Mouse (Mus musculus) G1E (cell line): ENCODE data around the gene Gtf3c5. TPM values are rescaled to one million over a fixed set of nuclear protein-coding genes. Genes with fewer than 3 reads are reported as not detected.

Source experiments
- ATAC-seq: 2 replicates; pipeline ENCODE4 v1.8.0; 2016; ENCODE audit warnings: mild to moderate bottlenecking; ENCODE audit not compliant: insufficient number of reproducible peaks, poor library complexity, low FRiP score, severe bottlenecking; ENCODE audit errors: extremely low read depth
- DNase-seq: peaks from one replicate; pipeline ENCODE4 v3.0.0; 2012; ENCODE audit warnings: low spot score
- H3K27me3 ChIP-seq: 2 replicates; pipeline ENCODE4 v1.6.1; 2012; ENCODE audit warnings: mild to moderate bottlenecking, low read length, inconsistent platforms; ENCODE audit not compliant: insufficient read depth
- H3K36me3 ChIP-seq: replicated peaks from 2 replicates; pipeline ENCODE3; 2012; ENCODE audit warnings: mild to moderate bottlenecking, inconsistent platforms
- H3K4me1 ChIP-seq: 2 replicates; pipeline ENCODE4 v1.6.1; 2012; ENCODE audit warnings: low read depth, low read length, inconsistent platforms, mixed read lengths; ENCODE audit not compliant: insufficient read depth
- H3K4me3 ChIP-seq: 2 replicates; pipeline ENCODE4 v1.5.1; 2012; ENCODE audit warnings: low read depth, mild to moderate bottlenecking, inconsistent platforms, low read length, moderate library complexity, mixed read lengths
- H3K9me3 ChIP-seq: replicated peaks from 2 replicates; pipeline ENCODE4 v1.6.1; 2012; ENCODE audit warnings: inconsistent platforms
- CTCF ChIP-seq: IDR thresholded peaks from 2 replicates; pipeline ENCODE4 v1.5.1; 2012; ENCODE audit warnings: low read depth, low read length, inconsistent platforms, mixed read lengths
- GATA1 ChIP-seq: IDR thresholded peaks from 2 replicates; pipeline ENCODE4 v1.6.1; 2012; ENCODE audit warnings: borderline replicate concordance, low read length, inconsistent platforms, mixed read lengths
- GATA2 ChIP-seq: IDR thresholded peaks from 2 replicates; pipeline ENCODE4 v1.6.1; 2012; ENCODE audit warnings: low read depth, low read length, inconsistent platforms, borderline replicate concordance
- POLR2AphosphoS5 ChIP-seq: IDR thresholded peaks from 2 replicates; pipeline ENCODE4 v1.6.1; 2012; ENCODE audit warnings: low read depth, low read length, inconsistent platforms; ENCODE audit not compliant: insufficient replicate concordance
- TAL1 ChIP-seq: conservative IDR thresholded peaks from 2 replicates; pipeline ENCODE4 v1.6.1; 2012; ENCODE audit warnings: low read depth, low read length, inconsistent platforms, mixed read lengths
- polyA plus RNA-seq: library from polyadenylated mRNA; stranded (reverse); fragments of >175 nt; gene quantifications from 2 replicates; pipeline ENCODE4 v1.2.3, GENCODE M21; 2012
- total RNA-seq, 2 experiments: library from RNA; stranded (forward) in 1 of 2; stranded (reverse) in 1 of 2; fragments of 200-1000 nt in 1 of 2; fragments of >200 nt in 1 of 2; fragmentation: Nextera tagmentation in 1 of 2; gene quantifications; 2 replicates each; pipeline ENCODE4 v1.2.3; 2014 to 2017

Gene Gtf3c5
- total and polyA plus RNA-seq, 3 experiments: 19.0 to 60.2 (median 26.0) TPM

DNA sequence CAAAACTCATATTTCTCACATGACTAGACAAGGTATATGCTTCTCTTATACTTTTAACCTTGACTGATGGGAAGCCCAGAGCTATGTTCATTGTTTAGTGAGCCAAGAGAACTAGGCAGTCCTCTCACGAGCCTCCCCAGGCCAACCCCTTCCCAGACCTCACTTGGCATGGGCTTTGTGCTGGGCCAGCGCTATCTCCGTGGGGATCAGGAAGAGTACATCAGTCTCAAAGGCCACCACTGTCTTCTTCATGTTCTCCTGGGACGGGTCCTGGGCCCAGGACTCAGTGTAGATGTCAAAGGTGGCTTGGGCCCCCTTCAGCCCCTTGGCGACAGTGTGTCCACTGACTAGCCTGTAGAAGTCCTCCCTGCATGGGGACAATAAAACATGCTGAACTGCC, 26.1 kb downstream of the Gtf3c5 start:
- no peak overlapping the region for H3K4me3 ChIP-seq
- TF ChIP-seq POLR2AphosphoS5: no peak
- no peak for TF ChIP-seq CTCF
- TF ChIP-seq GATA1: no peak
- no peak for TF ChIP-seq TAL1
- H3K27me3 ChIP-seq: peaks cover 59% of the 10 kb centered on the region
- no peaks in the 10 kb centered on the region for H3K4me1 ChIP-seq
- no peaks in the 10 kb centered on the region for H3K9me3 ChIP-seq
- ATAC-seq: no peak
- no peak for DNase-seq
- H3K36me3 ChIP-seq: no peaks in the 10 kb centered on the region

DNA sequence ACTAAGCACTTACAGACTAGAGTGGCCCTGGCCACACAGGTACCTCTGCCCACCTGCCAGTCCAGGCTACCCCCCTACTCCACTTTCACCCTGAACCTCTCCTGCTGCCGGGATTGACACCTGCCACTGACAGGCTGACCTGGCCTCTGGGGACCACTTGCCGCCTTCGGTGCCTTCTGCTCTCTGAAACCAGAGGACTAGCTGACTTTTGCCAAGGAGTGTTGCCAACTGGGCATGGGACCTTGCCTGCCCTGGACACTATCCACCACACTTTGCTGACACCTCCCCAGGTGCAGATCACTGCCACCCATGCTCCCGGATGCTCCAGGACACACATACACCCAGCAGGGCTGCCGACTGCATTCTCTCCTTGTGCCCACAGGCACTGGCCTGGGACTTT, 31.2 kb downstream of the Gtf3c5 start:
- no peak for ATAC-seq
- H3K9me3 ChIP-seq: no peaks in the 10 kb centered on the region
- no peak overlapping the region for H3K4me3 ChIP-seq
- no peak for DNase-seq
- TF ChIP-seq TAL1: no peak
- 0 out of 2 replicates have a peak, but pooled peaks cover 2% of the 10 kb centered on the region for H3K4me1 ChIP-seq
- peaks cover 56% of the 10 kb centered on the region for H3K27me3 ChIP-seq
- no peaks in the 10 kb centered on the region for H3K36me3 ChIP-seq

DNA sequence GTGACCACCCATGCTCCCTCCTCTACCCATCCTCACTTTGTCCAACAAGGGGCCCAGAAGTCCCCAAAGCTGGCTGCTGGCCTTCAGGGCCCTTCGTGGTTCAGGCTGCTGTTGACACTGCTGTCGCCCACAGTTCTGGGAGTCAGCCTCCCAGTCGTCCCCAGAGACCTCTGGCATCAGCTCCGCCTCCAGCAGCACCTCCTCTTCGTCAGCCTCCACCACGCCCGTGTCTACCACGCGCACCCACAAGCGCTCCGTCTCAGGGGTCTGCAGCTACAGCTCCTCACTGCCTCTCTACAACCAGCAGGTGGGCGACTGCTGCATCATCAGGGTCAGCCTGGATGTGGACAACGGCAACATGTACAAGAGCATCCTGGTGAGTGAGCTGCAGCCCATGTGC, 34.4 kb downstream of the Gtf3c5 start:
- Histone ChIP-seq H3K4me3 (no peak overlapping the region), H3K9me3 (no peaks in the 10 kb centered on the region), H3K36me3 (no peaks in the 10 kb centered on the region), H3K27me3 (peaks cover 68% of the 10 kb centered on the region), H3K4me1 (0 out of 2 replicates have a peak, but pooled peaks cover 2% of the 10 kb centered on the region)
- DNase-seq (no peak), ATAC-seq (no peak)
- TF ChIP-seq CTCF (no peak), GATA2 (no peak), GATA1 (no peak), TAL1 (no peak), POLR2AphosphoS5 (no peak)

DNA sequence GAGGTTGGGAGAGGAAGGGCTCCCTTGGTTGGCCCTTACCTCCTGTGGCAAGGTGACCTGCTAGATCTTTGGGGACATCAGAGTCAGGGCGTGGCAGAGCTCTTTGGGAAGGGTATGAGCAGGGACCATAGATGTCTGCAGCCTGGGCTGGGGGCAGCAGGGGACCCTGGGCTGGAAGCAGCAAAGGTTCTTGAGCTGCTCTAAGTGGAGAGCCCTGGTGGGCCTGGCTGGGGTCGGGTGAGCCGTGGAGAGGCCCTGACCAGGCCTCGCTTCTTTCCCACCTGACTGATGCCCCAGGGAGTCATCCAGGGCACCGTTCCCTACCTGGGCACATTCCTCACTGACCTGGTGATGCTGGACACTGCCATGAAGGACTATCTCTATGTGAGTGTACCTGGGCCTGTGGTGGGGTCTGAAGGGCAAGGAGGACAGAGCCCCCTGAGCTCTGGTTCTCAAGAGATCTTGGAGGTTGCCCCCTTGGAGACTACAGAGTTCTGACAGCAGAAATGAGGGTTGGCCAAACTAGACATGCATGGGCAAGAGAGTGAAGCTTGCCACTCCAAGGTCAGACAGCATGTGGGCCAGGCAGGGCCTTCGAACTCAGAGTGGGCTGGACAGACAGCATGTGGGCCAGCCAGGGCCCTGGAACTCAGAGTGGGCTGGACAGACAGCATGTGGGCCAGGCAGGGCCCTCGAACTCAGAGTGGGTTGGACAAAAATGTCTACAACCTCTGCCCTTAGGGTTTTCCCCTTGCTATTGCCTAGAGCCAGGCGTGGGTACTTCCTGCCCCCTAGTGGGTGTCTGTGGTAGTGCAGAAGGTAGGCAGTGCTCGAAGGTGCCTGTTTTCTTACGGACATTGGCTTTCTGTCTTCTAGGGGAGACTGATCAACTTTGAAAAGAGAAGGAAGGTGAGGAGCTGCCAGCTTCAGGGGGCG, 36.0 kb downstream of the Gtf3c5 start:
- Histone ChIP-seq H3K36me3 (no peaks in the 10 kb centered on the region), H3K4me1 (0 out of 2 replicates have a peak, but pooled peaks cover 2% of the 10 kb centered on the region)
- peak; percentile 78 for DNase-seq

DNA sequence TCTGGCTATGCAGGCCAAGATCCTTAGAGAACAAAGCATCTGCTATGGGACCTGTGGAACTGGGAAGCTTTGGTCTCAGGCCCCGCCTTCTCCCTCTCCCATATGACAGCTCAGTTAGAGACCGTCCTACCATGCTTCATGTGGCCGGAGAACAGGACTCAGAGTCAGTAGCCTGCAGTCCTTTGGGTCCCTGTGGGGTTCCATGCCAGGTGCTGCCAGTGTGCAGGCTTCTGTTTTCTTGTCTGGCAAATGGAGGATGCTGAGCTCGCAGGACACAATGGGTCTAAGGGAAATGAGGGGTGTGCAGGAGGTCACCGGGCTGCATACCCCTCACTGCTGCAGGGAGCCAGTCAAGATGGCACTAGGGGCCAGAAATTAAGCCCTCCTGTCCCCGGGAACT, 37.0 kb downstream of the Gtf3c5 start:
- TF ChIP-seq GATA2 (no peak), GATA1 (no peak), POLR2AphosphoS5 (no peak), TAL1 (no peak), CTCF (no peak)
- no peak overlapping the region for H3K4me3 ChIP-seq
- peaks cover 76% of the 10 kb centered on the region for H3K27me3 ChIP-seq
- DNase-seq (no peak), ATAC-seq (no peak)
- H3K36me3 ChIP-seq: no peaks in the 10 kb centered on the region
- H3K9me3 ChIP-seq: no peaks in the 10 kb centered on the region
- H3K4me1 ChIP-seq: 0 out of 2 replicates have a peak, but pooled peaks cover 2% of the 10 kb centered on the region

More for the DNA sequence above, 36.0 kb downstream of the Gtf3c5 start:
- ATAC-seq: no peak
- peaks cover 77% of the 10 kb centered on the region for H3K27me3 ChIP-seq
- TF ChIP-seq GATA1 (no peak), CTCF (peak; percentile 93)
- H3K9me3 ChIP-seq: no peaks in the 10 kb centered on the region
- H3K4me3 ChIP-seq: no peak overlapping the region

DNA sequence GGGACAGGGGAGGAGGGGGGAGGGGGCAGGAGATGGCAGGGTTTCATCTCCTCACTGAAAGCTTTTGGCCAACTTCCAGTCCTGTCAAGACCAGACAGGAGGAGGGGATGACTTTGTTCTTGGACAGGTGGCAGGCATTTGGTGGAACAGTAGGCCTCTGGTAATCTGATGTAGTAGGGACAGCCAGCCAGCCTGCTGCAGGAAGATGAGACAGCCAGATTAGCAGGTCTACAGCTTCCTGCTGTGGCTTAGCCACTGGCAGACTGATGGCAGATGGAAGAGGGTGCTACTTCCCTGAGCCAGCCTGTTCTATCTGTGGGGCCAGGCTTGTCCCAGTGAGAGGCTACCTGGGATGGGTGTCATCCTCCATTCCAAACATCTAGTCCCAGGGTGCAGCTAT, 37.6 kb downstream of the Gtf3c5 start:
- Histone ChIP-seq H3K36me3 (no peaks in the 10 kb centered on the region), H3K9me3 (no peaks in the 10 kb centered on the region), H3K27me3 (peaks cover 76% of the 10 kb centered on the region), H3K4me3 (no peak overlapping the region), H3K4me1 (0 out of 2 replicates have a peak, but pooled peaks cover 2% of the 10 kb centered on the region)
- DNase-seq (no peak), ATAC-seq (no peak)
- TF ChIP-seq CTCF (no peak), TAL1 (no peak), POLR2AphosphoS5 (no peak), GATA1 (no peak), GATA2 (no peak)

DNA sequence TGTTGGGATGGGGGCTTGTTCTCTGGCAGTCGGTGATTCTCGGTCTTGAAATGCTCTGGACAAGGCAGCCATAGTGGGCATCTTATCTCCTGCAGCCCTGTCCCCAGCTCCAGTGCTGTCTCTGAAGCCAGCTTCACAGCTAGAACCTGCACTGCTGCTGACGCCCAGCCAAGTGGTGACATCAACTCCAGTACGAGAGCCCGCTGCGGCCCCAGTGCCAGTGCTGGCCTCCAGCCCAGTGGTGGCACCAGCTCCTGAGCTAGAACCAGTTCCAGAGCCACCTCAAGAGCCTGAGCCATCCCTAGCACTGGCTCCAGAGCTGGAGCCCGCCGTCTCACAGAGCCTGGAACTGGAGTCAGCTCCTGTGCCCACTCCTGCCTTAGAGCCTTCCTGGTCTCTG, 39.7 kb downstream of the Gtf3c5 start:
- Histone ChIP-seq H3K4me3 (no peak overlapping the region), H3K36me3 (no peaks in the 10 kb centered on the region), H3K27me3 (peaks cover 73% of the 10 kb centered on the region), H3K9me3 (no peaks in the 10 kb centered on the region), H3K4me1 (0 out of 2 replicates have a peak, but pooled peaks cover 2% of the 10 kb centered on the region)
- TF ChIP-seq POLR2AphosphoS5 (no peak), TAL1 (no peak), CTCF (no peak), GATA2 (no peak), GATA1 (no peak)
- ATAC-seq (no peak), DNase-seq (no peak)
